Mouse (Mus musculus): Measurements from ENCODE around the gene Rfk. TPM values are rescaled to one million over a fixed set of nuclear protein-coding genes. Genes with fewer than 3 reads are reported as not detected.

Gene Rfk
- polyA plus RNA-seq, 1 experiment from 2014 or later, result 74.9 TPM

GRCm38 (mm10) chr19:17396802-17397201, 3.0 kb downstream of the Rfk start:
- no peaks in the 10 kb centered on the region; the same call in none of the 2 replicates for H3K27me3 ChIP-seq (ENCODE audit: control insufficient read depth, insufficient read depth, low read depth, low read length)
- no peak overlapping the region for H3K9ac ChIP-seq (ENCODE audit: low read depth, low read length)
- peaks cover 14% of the 10 kb centered on the region for H3K36me3 ChIP-seq (ENCODE audit: control insufficient read depth, insufficient read depth, low read length)
- ATAC-seq, result no peak
- H3K4me1 ChIP-seq (ENCODE audit: control insufficient read depth, insufficient read depth, low read length), result peaks cover 7% of the 10 kb centered on the region
- H3K9me3 ChIP-seq (replicated peaks; ENCODE audit: control insufficient read depth, low read length, poor library complexity, severe bottlenecking), result no peaks in the 10 kb centered on the region
- no peak overlapping the region for H3K27ac ChIP-seq (ENCODE audit: low read length)
- H3K4me3 ChIP-seq (ENCODE audit: low read depth, low read length), result no peak overlapping the region
- WGBS, result 92% methylated on average over 4 of the region's 4 CpGs
- H3K4me2 ChIP-seq (ENCODE audit: low read length), result no peak overlapping the region

- H3K27me3 ChIP-seq (ENCODE audit: control insufficient read depth, insufficient read depth, low read depth, low read length), result no peaks in the 10 kb centered on the region
- H3K36me3 ChIP-seq (ENCODE audit: control insufficient read depth, insufficient read depth, low read length), result peaks cover 14% of the 10 kb centered on the region
- H3K4me3 ChIP-seq (ENCODE audit: low read depth, low read length), result no peak overlapping the region
- peaks cover 7% of the 10 kb centered on the region for H3K4me1 ChIP-seq (ENCODE audit: control insufficient read depth, insufficient read depth, low read length)
- H3K4me2 ChIP-seq (ENCODE audit: low read length), result no peak overlapping the region
- ATAC-seq, result no peak
- no peak overlapping the region for H3K9ac ChIP-seq (ENCODE audit: low read depth, low read length)
- no peak overlapping the region for H3K27ac ChIP-seq (ENCODE audit: low read length)
- H3K9me3 ChIP-seq (replicated peaks; ENCODE audit: control insufficient read depth, low read length, poor library complexity, severe bottlenecking), result no peaks in the 10 kb centered on the region
- WGBS, result 85% methylated on average over 5 of the region's 5 CpGs
Measured at GRCm38 (mm10) chr19:17397922-17398321, 4.1 kb downstream of the Rfk start.

- peaks cover 14% of the 10 kb centered on the region for H3K36me3 ChIP-seq (ENCODE audit: control insufficient read depth, insufficient read depth, low read length)
- peaks cover 4% of the 10 kb centered on the region for H3K4me1 ChIP-seq (ENCODE audit: control insufficient read depth, insufficient read depth, low read length)
- H3K4me3 ChIP-seq (ENCODE audit: low read depth, low read length), result no peak overlapping the region
- H3K9ac ChIP-seq (ENCODE audit: low read depth, low read length), result no peak overlapping the region
- no peaks in the 10 kb centered on the region for H3K27me3 ChIP-seq (ENCODE audit: control insufficient read depth, insufficient read depth, low read depth, low read length)
- H3K9me3 ChIP-seq (replicated peaks; ENCODE audit: control insufficient read depth, low read length, poor library complexity, severe bottlenecking), result no peaks in the 10 kb centered on the region
- H3K4me2 ChIP-seq (ENCODE audit: low read length), result no peak overlapping the region
- WGBS, result 88% methylated on average over 4 of the region's 4 CpGs
- no peak for ATAC-seq
- H3K27ac ChIP-seq (ENCODE audit: low read length), result no peak overlapping the region
Measured at GRCm38 (mm10) chr19:17399965-17400364, 6.1 kb downstream of the Rfk start.

- H3K4me3 ChIP-seq (ENCODE audit: low read depth, low read length), result no peak overlapping the region
- ATAC-seq, result no peak
- no peak overlapping the region for H3K4me2 ChIP-seq (ENCODE audit: low read length)
- no peaks in the 10 kb centered on the region for H3K9me3 ChIP-seq (replicated peaks; ENCODE audit: control insufficient read depth, low read length, poor library complexity, severe bottlenecking)
- peaks cover 14% of the 10 kb centered on the region for H3K36me3 ChIP-seq (ENCODE audit: control insufficient read depth, insufficient read depth, low read length)
- WGBS, result 96% methylated on average over 4 of the region's 4 CpGs
- no peak overlapping the region for H3K27ac ChIP-seq (ENCODE audit: low read length)
- H3K4me1 ChIP-seq (ENCODE audit: control insufficient read depth, insufficient read depth, low read length), result no peaks in the 10 kb centered on the region
- no peaks in the 10 kb centered on the region for H3K27me3 ChIP-seq (ENCODE audit: control insufficient read depth, insufficient read depth, low read depth, low read length)
- H3K9ac ChIP-seq (ENCODE audit: low read depth, low read length), result no peak overlapping the region
Measured at GRCm38 (mm10) chr19:17400571-17400970, 6.7 kb downstream of the Rfk start.

GRCm38 (mm10) chr19:17403175-17403574, 9.3 kb downstream of the Rfk start:
- no peak overlapping the region for H3K27ac ChIP-seq (ENCODE audit: low read length)
- no peak overlapping the region for H3K4me2 ChIP-seq (ENCODE audit: low read length)
- H3K27me3 ChIP-seq (ENCODE audit: control insufficient read depth, insufficient read depth, low read depth, low read length), result no peaks in the 10 kb centered on the region
- H3K9me3 ChIP-seq (replicated peaks; ENCODE audit: control insufficient read depth, low read length, poor library complexity, severe bottlenecking), result peaks cover 2% of the 10 kb centered on the region; the same call in 1 of the 2 replicates
- no peak for ATAC-seq
- no peak overlapping the region for H3K4me3 ChIP-seq (ENCODE audit: low read depth, low read length)
- peaks cover 12% of the 10 kb centered on the region for H3K36me3 ChIP-seq (ENCODE audit: control insufficient read depth, insufficient read depth, low read length)
- WGBS, result 87% methylated on average over 4 of the region's 4 CpGs
- H3K4me1 ChIP-seq (ENCODE audit: control insufficient read depth, insufficient read depth, low read length), result no peaks in the 10 kb centered on the region
- H3K9ac ChIP-seq (ENCODE audit: low read depth, low read length), result no peak overlapping the region

GRCm38 (mm10) chr19:17406823-17407222, 13.0 kb downstream of the Rfk start:
- no peak overlapping the region for H3K27ac ChIP-seq (ENCODE audit: low read length)
- 94% methylated on average over 5 of the region's 5 CpGs for WGBS
- H3K4me1 ChIP-seq (ENCODE audit: control insufficient read depth, insufficient read depth, low read length), result no peaks in the 10 kb centered on the region
- peaks cover 2% of the 10 kb centered on the region; the same call in 1 of the 2 replicates for H3K9me3 ChIP-seq (replicated peaks; ENCODE audit: control insufficient read depth, low read length, poor library complexity, severe bottlenecking)
- no peak overlapping the region for H3K4me2 ChIP-seq (ENCODE audit: low read length)
- no peak overlapping the region for H3K9ac ChIP-seq (ENCODE audit: low read depth, low read length)
- ATAC-seq, result no peak
- no peaks in the 10 kb centered on the region for H3K27me3 ChIP-seq (ENCODE audit: control insufficient read depth, insufficient read depth, low read depth, low read length)
- H3K4me3 ChIP-seq (ENCODE audit: low read depth, low read length), result no peak overlapping the region
- H3K36me3 ChIP-seq (ENCODE audit: control insufficient read depth, insufficient read depth, low read length), result no peaks in the 10 kb centered on the region

- no peak for ATAC-seq
- H3K9me3 ChIP-seq (replicated peaks; ENCODE audit: control insufficient read depth, low read length, poor library complexity, severe bottlenecking), result peaks cover 2% of the 10 kb centered on the region; the same call in 1 of the 2 replicates
- no peak overlapping the region for H3K4me3 ChIP-seq (ENCODE audit: low read depth, low read length)
- H3K36me3 ChIP-seq (ENCODE audit: control insufficient read depth, insufficient read depth, low read length), result no peaks in the 10 kb centered on the region
- no peaks in the 10 kb centered on the region for H3K4me1 ChIP-seq (ENCODE audit: control insufficient read depth, insufficient read depth, low read length)
- H3K4me2 ChIP-seq (ENCODE audit: low read length), result no peak overlapping the region
- H3K9ac ChIP-seq (ENCODE audit: low read depth, low read length), result no peak overlapping the region
- H3K27ac ChIP-seq (ENCODE audit: low read length), result no peak overlapping the region
- no peaks in the 10 kb centered on the region for H3K27me3 ChIP-seq (ENCODE audit: control insufficient read depth, insufficient read depth, low read depth, low read length)
Measured at GRCm38 (mm10) chr19:17408591-17408990, 14.7 kb downstream of the Rfk start.

- no peak overlapping the region for H3K27ac ChIP-seq (ENCODE audit: low read length)
- no peaks in the 10 kb centered on the region for H3K4me1 ChIP-seq (ENCODE audit: control insufficient read depth, insufficient read depth, low read length)
- no peak overlapping the region for H3K9ac ChIP-seq (ENCODE audit: low read depth, low read length)
- H3K9me3 ChIP-seq (replicated peaks; ENCODE audit: control insufficient read depth, low read length, poor library complexity, severe bottlenecking), result peaks cover 2% of the 10 kb centered on the region; the same call in 1 of the 2 replicates
- 64% methylated on average over 3 of the region's 3 CpGs for WGBS
- no peak overlapping the region for H3K4me2 ChIP-seq (ENCODE audit: low read length)
- H3K4me3 ChIP-seq (ENCODE audit: low read depth, low read length), result no peak overlapping the region
- no peaks in the 10 kb centered on the region for H3K27me3 ChIP-seq (ENCODE audit: control insufficient read depth, insufficient read depth, low read depth, low read length)
- H3K36me3 ChIP-seq (ENCODE audit: control insufficient read depth, insufficient read depth, low read length), result no peaks in the 10 kb centered on the region
- ATAC-seq, result no peak
Measured at GRCm38 (mm10) chr19:17409351-17409750, 15.5 kb downstream of the Rfk start.

- H3K27me3 ChIP-seq (ENCODE audit: control insufficient read depth, insufficient read depth, low read depth, low read length), result no peaks in the 10 kb centered on the region
- H3K4me3 ChIP-seq (ENCODE audit: low read depth, low read length), result no peak overlapping the region
- no peaks in the 10 kb centered on the region for H3K36me3 ChIP-seq (ENCODE audit: control insufficient read depth, insufficient read depth, low read length)
- no peak overlapping the region for H3K9ac ChIP-seq (ENCODE audit: low read depth, low read length)
- no peak overlapping the region for H3K4me2 ChIP-seq (ENCODE audit: low read length)
- no peak for ATAC-seq
- no peak overlapping the region for H3K27ac ChIP-seq (ENCODE audit: low read length)
- WGBS, result 93% methylated on average over 5 of the region's 5 CpGs
- H3K4me1 ChIP-seq (ENCODE audit: control insufficient read depth, insufficient read depth, low read length), result no peaks in the 10 kb centered on the region
- peaks cover 2% of the 10 kb centered on the region; the same call in 1 of the 2 replicates for H3K9me3 ChIP-seq (replicated peaks; ENCODE audit: control insufficient read depth, low read length, poor library complexity, severe bottlenecking)
Measured at GRCm38 (mm10) chr19:17410465-17411065, 16.7 kb downstream of the Rfk start.
